Mouse (Mus musculus) heart, embryonic 10.5 days (tissue): ENCODE results near the gene Scaf8. TPM values are rescaled to one million over a fixed set of nuclear protein-coding genes. Genes with fewer than 3 reads are reported as not detected.
"Not testable (repeated sequence)": the region's sequence is repeated elsewhere in the genome, so short reads cannot be mapped to it uniquely, and the experiment has no call there.

ENCODE experiments used
- DNase-seq: peaks from one replicate; pipeline ENCODE4 v3.0.0-alpha.2; 2017; ENCODE audit warnings: low spot score
- H3K27ac ChIP-seq: fragments of 300-500 bp; sonication (generic); 2 replicates; pipeline ENCODE4 v1.5.1; 2016; ENCODE audit warnings: mild to moderate bottlenecking
- H3K27me3 ChIP-seq: fragments of 300-500 bp; sonication (generic); 2 replicates; pipeline ENCODE4 v1.6.1; 2016; ENCODE audit warnings: mild to moderate bottlenecking; ENCODE audit not compliant: poor library complexity, insufficient read depth, severe bottlenecking
- H3K36me3 ChIP-seq: fragments of 300-500 bp; sonication (generic); 2 replicates; pipeline ENCODE4 v1.6.1; 2016; ENCODE audit warnings: mild to moderate bottlenecking, moderate library complexity
- H3K4me1 ChIP-seq: fragments of 300-500 bp; sonication (generic); 2 replicates; pipeline ENCODE4 v1.6.1; 2016; ENCODE audit warnings: mild to moderate bottlenecking
- H3K4me3 ChIP-seq: fragments of 300-500 bp; sonication (generic); 2 replicates; pipeline ENCODE4 v1.5.1; 2016; ENCODE audit warnings: mild to moderate bottlenecking, moderate library complexity
- H3K9me3 ChIP-seq: fragments of 300-500 bp; sonication (generic); 2 replicates; pipeline ENCODE4 v1.6.1; 2016; ENCODE audit warnings: mild to moderate bottlenecking, moderate library complexity
- WGBS: fragments of 180-500 bp; shearing (Covaris S2); methylation state at CpG from one replicate; pipeline ENCODE4 v1.1.7; 2016; 5-methylcytosine and 5-hydroxymethylcytosine counted together
- polyA plus RNA-seq: library from polyadenylated mRNA; unstranded; fragments of >200 nt; fragmentation: Nextera tagmentation; extraction: Ambion mirVana; gene quantifications from 2 replicates; pipeline ENCODE4 v1.2.1, GENCODE M21; 2016

The Scaf8 gene
- polyA plus RNA-seq, 1 experiment from 2014 or later: 21.1 TPM

DNA sequence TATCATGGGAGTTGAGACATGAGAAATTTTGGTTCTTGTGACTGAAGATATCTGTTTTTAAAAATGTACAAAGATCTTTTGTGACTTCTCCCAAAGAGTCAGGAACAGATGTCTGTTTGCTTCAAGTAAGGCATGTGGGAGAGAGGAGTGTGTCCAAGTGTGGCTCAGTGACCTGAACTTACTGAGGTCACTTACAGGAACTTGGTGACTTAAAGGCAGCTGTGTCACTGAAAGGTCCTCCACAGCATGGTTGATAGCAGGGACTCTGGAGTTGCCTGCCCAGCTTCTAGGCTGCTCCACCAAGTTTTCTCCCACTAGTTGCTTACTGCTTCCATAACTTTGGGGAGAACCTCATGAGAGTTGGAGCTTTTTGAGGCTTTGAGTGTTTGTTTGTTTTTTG is 20.6 kb downstream of the Scaf8 start:
- Histone ChIP-seq H3K27ac (no peak overlapping the region), H3K9me3 (no peaks in the 10 kb centered on the region), H3K4me3 (no peak overlapping the region), H3K4me1 (peaks cover 31% of the 10 kb centered on the region), H3K36me3 (peaks cover 19% of the 10 kb centered on the region), H3K27me3 (no peaks in the 10 kb centered on the region)
- DNase-seq: no peak

DNA sequence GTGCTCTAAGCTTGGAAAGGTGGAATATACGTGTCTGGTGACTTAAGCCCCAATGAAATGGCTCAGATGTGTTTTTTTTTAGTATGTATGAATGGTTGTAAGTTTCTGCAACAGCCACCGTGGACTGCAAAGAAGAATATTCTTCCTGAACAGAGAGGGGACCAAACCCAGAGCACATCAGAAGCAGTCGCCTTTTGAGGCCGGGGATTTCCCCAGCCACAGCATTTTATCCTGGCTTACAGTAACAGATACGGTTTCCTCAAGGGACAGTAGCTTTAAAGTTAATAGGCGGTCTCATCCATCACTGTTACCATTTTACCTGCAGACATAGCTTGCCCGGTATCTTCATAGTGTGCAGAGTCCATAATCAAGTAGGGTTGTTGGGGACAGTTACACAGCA is 21.4 kb downstream of the Scaf8 start:
- Histone ChIP-seq H3K27ac (no peak overlapping the region), H3K4me1 (peaks cover 31% of the 10 kb centered on the region), H3K9me3 (no peaks in the 10 kb centered on the region), H3K27me3 (no peaks in the 10 kb centered on the region), H3K4me3 (no peak overlapping the region), H3K36me3 (peaks cover 16% of the 10 kb centered on the region)
- 83% methylated on average over 7 of the region's 7 CpGs for WGBS
- no peak for DNase-seq

DNA sequence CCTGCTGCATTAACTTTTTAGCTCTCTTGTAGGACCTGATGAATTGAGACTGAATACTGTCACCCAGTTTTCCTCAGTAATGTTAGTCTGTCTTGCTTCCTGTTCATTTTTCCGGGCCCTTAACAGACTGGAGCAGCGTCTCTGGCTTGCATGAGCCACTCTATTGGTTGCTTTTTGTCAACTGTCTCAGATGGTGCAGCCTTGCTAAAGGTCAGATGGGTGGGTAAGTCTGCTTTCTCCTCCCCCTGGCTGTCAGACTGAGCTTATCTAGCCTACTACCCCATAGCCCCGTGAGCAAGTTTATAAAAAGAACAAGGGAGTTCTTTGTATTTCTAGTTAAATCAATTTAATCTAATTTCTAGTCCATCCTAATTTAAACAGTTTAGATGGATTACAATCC is 23.6 kb downstream of the Scaf8 start:
- no peaks in the 10 kb centered on the region for H3K27me3 ChIP-seq
- H3K9me3 ChIP-seq: no peaks in the 10 kb centered on the region
- H3K36me3 ChIP-seq: no peaks in the 10 kb centered on the region
- WGBS: 16% methylated on average over 3 of the region's 3 CpGs
- H3K4me1 ChIP-seq: peaks cover 37% of the 10 kb centered on the region
- no peak overlapping the region for H3K27ac ChIP-seq
- H3K4me3 ChIP-seq: no peak overlapping the region
- no peak for DNase-seq

DNA sequence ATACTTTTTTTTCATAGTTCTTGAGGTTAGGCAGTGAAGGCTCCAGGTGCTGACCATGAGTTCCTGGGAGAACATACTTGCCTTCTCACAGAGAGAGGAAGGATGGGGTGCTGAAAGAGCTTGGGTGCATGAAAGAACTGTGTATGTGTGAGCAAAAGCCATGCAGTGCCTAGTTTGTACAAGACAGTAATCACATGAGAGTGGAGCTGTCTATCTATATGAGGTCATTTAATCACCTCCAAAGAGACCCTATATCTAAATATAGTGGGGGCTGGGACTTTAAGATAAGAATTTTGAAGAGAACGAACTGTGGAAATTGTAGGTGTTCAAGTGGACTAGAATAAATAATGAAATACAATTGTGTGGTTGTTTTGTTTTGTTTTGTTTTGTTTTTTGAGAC is 25.3 kb downstream of the Scaf8 start:
- Histone ChIP-seq H3K27me3 (no peaks in the 10 kb centered on the region), H3K4me1 (peaks cover 37% of the 10 kb centered on the region), H3K36me3 (0 out of 2 replicates have a peak, but pooled peaks cover 4% of the 10 kb centered on the region), H3K27ac (no peak overlapping the region), H3K4me3 (no peak overlapping the region), H3K9me3 (no peaks in the 10 kb centered on the region)
- DNase-seq: no peak
- 38% methylated on average over 1 of the region's 1 CpGs for WGBS

DNA sequence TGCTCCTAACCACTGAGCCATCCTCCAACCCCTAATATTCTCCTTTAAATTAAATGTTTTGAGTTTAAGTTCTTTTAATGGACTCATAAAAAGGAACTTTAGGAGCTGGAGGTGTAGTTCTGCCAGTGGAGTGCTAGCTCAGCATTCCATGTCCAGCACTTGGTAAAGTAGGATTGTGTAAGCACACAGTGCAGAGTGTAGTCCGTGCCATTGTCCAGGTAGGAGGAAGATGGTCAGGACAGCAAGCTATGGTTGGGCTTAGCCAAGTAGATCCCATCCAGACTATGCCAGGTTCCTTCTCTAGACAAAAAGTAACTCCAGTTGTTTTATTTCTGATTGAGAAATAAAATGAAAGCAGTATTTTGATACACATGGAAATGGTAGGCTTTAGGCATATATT is 34.1 kb downstream of the Scaf8 start:
- 85% methylated on average over 1 of the region's 1 CpGs for WGBS
- H3K4me1 ChIP-seq: peaks cover 4% of the 10 kb centered on the region; the same call in 1 of the 2 replicates
- no peak overlapping the region for H3K4me3 ChIP-seq
- DNase-seq: no peak
- H3K9me3 ChIP-seq: no peaks in the 10 kb centered on the region
- peaks cover 29% of the 10 kb centered on the region for H3K36me3 ChIP-seq
- no peaks in the 10 kb centered on the region for H3K27me3 ChIP-seq
- no peak overlapping the region for H3K27ac ChIP-seq

DNA sequence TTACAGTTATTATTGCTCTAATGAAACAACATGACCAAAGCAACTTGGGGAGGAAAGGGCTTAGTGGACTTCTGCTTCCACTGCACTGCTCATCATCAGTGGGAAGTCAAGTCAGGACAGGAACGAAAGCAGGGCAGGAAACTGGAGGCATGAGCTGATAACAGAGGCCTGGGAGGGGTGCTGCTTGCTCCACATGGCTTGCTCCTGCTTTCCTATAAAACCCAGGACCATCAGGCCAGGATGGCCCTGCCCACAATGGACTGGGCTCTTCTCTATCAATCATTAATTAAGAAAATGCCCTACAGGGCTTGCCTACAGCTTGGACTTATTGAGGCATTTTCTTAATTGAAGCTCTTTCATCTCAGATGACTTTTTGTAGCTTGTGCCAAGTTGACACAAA is 34.8 kb downstream of the Scaf8 start:
- DNase-seq: no peak
- Histone ChIP-seq H3K27ac (no peak overlapping the region), H3K9me3 (no peaks in the 10 kb centered on the region), H3K4me1 (peaks cover 4% of the 10 kb centered on the region; the same call in 1 of the 2 replicates), H3K4me3 (no peak overlapping the region), H3K27me3 (no peaks in the 10 kb centered on the region), H3K36me3 (peaks cover 31% of the 10 kb centered on the region)
- WGBS: 6% methylated on average over 1 of the region's 1 CpGs

DNA sequence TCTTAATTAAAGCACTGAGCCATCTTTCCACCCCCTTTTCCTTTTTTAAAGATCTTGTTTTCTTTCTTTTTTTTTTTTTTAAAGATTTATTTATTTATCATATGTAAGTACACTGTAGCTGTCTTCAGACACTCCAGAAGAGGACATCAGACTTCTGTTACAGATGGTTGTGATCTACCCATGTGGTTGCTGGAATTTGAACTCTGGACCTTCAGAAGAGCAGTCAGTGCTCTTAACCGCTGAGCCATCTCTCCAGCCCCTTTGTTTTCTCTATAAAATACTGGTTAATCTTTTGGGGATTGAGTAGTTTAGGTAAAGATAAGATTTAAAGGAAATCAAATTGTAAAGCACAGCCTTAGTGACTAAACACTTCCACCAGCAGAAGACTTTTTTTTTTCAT is 35.9 kb downstream of the Scaf8 start:
- H3K27ac ChIP-seq, H3K4me1 ChIP-seq, H3K27me3 ChIP-seq, DNase-seq, H3K4me3 ChIP-seq, H3K9me3 ChIP-seq: not testable (repeated sequence)
- 92% methylated on average over 1 of the region's 1 CpGs for WGBS
- peaks cover 29% of the 10 kb centered on the region for H3K36me3 ChIP-seq

DNA sequence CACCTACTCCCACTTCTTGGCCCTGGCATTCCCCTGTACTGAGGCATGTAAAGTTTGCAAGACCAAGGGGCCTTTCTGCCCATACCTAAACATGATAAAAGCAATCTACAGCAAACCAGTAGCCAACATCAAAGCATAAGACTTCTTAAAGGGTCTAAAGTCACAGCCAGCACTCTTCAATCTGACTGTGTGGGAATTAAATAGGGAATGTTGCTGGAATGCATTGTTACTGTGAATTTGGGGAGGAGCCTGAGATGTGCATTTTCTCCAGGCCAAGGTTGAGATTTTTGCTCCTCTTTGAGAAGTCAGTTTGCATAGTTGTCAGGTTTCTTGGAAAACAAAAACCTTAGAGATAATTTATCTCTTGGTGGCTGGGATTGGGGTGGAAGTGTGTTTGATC is 36.4 kb downstream of the Scaf8 start:
- H3K36me3 ChIP-seq: peaks cover 31% of the 10 kb centered on the region
- H3K4me3 ChIP-seq: no peak overlapping the region
- no peak for DNase-seq
- no peaks in the 10 kb centered on the region for H3K9me3 ChIP-seq
- H3K27ac ChIP-seq: no peak overlapping the region
- peaks cover 4% of the 10 kb centered on the region; the same call in 1 of the 2 replicates for H3K4me1 ChIP-seq
- H3K27me3 ChIP-seq: no peaks in the 10 kb centered on the region

DNA sequence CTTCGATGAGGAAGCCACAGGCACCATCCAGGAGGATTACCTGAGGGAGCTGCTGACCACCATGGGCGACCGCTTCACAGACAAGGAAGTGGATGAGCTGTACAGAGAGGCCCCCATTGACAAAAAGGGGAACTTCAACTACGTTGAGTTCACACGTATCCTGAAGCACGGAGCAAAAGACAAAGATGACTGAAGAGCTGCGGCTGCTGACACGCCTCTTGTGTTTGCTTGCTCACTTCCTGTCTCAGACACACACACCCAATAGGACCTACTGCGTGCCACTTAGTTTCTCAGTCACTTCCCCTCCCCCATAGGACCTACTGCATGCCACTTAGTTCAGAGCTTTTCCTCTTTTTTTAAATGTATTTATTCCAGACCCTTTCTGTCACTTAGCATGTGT is 41.4 kb downstream of the Scaf8 start:
- not testable (repeated sequence) for H3K27ac ChIP-seq, H3K27me3 ChIP-seq, H3K4me3 ChIP-seq, H3K9me3 ChIP-seq, H3K4me1 ChIP-seq, DNase-seq
- WGBS: 85% methylated on average over 9 of the region's 9 CpGs
- H3K36me3 ChIP-seq: peaks cover 46% of the 10 kb centered on the region

DNA sequence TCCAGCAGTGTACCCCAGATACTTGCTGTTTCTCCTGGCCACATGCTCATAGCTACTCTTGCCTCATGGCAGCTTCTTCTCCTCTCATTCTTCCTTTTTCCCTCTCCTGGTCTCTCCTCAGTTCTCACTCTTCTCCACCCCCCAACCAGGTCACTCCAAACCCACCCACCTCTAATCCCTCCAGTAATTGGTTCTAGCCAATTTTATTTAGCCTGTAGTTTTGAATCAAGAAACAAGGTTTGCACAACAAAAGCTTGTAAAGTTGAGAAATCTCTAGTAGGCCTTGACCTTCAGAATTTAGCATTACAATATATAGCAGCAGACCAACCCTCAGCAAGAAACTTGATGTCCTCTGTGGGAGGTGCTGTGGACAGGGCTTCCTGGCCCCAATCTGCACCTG is 42.2 kb downstream of the Scaf8 start:
- Histone ChIP-seq H3K27ac (no peak overlapping the region), H3K9me3 (no peaks in the 10 kb centered on the region), H3K36me3 (peaks cover 44% of the 10 kb centered on the region), H3K4me3 (no peak overlapping the region), H3K27me3 (no peaks in the 10 kb centered on the region), H3K4me1 (no peaks in the 10 kb centered on the region)
- no peak for DNase-seq

DNA sequence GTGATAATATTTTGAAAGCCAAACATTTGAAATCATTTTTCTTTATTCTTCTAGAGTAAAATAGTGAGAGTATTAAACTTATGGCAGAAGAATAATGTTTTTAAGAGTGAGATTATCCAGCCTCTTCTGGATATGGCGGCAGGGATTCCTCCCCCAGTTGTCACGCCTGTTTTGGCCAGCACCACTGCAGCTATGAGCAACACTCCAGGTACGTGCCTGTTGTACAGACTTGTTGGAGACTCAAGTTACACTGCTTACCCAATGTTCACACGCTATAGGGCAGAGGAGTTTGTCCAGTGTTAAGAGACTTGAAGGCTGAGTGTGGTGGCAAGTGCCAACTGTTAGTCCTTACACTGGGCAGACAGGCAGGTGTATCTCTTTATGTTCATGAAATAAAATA is 48.1 kb downstream of the Scaf8 start:
- no peaks in the 10 kb centered on the region for H3K27me3 ChIP-seq
- 89% methylated on average over 4 of the region's 4 CpGs for WGBS
- DNase-seq: no peak
- no peak overlapping the region for H3K27ac ChIP-seq
- H3K9me3 ChIP-seq: no peaks in the 10 kb centered on the region
- no peak overlapping the region for H3K4me3 ChIP-seq
- peaks cover 45% of the 10 kb centered on the region for H3K36me3 ChIP-seq
- no peaks in the 10 kb centered on the region for H3K4me1 ChIP-seq

DNA sequence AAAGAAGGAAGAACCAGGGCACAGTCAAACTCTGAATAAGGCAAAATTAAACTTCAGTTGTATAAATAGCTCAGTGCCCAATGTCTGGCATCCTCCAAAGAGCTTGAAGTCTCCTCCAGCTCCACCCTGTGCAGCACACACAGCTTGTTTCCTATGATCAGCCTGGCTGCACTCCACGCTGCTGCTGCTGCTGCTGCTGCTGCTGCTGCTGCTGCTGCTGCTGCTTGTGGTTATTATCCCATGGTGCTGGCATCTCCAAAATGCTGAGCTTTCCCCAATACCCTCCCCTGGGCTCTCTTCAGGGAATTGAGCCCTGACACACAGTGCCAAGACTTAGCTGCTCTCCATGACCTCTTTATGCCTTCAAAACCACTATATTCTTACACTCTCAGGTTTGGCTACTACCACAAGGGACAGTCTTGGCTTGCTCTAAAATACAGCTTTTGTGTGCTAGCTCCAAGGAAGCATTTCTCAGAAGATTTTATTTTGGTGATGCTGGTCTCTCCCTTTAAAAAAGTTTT is 65.7 kb downstream of the Scaf8 start:
- 88% methylated on average over 1 of the region's 1 CpGs for WGBS
- H3K4me3 ChIP-seq, H3K4me1 ChIP-seq, H3K9me3 ChIP-seq, DNase-seq, H3K27ac ChIP-seq, H3K27me3 ChIP-seq: not testable (repeated sequence)
- H3K36me3 ChIP-seq: peaks cover 53% of the 10 kb centered on the region

DNA sequence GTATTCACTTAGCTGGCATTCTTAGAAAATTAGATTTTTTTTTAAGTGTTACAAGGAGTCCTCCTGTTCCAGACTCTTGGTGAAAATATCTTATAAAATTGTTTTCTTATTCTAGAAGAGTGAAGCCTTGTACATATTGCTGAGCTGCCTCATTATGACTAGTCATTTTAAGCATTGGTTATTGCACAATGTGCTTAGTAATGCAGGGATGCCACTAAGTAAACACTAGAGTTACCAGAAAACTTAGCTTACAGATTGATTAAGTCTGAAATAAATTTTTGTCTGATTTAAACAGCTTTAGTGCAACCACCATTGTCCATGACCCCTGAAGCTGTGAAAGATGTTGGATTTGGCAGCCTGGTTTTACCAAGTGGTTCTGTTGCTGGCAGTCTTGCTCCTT is 80.7 kb downstream of the Scaf8 start:
- not testable (repeated sequence) for H3K27me3 ChIP-seq, H3K4me1 ChIP-seq
- H3K36me3 ChIP-seq: peaks cover 68% of the 10 kb centered on the region

DNA sequence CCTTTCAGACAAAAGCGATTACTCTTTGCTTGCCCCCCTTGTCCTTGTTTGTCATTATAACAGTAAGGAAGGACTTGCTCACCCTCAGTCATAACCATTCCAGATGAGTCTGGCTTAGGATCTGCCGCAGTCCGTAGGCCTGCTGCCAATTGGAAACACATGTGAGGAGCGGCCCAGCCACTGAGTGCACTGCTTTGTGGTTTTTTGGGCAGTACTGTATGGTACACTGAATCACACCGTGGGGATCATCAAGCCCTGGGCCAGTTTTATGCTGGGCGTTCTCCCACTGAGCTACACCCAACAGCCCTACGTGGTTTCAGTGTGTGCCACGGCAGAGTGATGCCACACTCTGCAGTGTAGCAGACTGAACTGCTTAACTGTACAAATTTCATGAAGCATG is 85.6 kb downstream of the Scaf8 start:
- Histone ChIP-seq H3K9me3 (no peaks in the 10 kb centered on the region), H3K27ac (no peak overlapping the region), H3K27me3 (no peaks in the 10 kb centered on the region), H3K4me3 (no peak overlapping the region), H3K36me3 (peaks cover 57% of the 10 kb centered on the region), H3K4me1 (0 out of 2 replicates have a peak, but pooled peaks cover 5% of the 10 kb centered on the region)
- 96% methylated on average over 8 of the region's 8 CpGs for WGBS
- DNase-seq: no peak

More for the DNA sequence above, 80.7 kb downstream of the Scaf8 start:
- H3K9me3 ChIP-seq, DNase-seq, H3K27ac ChIP-seq, H3K4me3 ChIP-seq: not testable (repeated sequence)
